Mouse (Mus musculus): Measurements from ENCODE around the gene Slc10a4.
"Not testable (repeated sequence)": the region's sequence is repeated elsewhere in the genome, so short reads cannot be mapped to it uniquely, and the experiment has no call there.

The Slc10a4 gene

DNA sequence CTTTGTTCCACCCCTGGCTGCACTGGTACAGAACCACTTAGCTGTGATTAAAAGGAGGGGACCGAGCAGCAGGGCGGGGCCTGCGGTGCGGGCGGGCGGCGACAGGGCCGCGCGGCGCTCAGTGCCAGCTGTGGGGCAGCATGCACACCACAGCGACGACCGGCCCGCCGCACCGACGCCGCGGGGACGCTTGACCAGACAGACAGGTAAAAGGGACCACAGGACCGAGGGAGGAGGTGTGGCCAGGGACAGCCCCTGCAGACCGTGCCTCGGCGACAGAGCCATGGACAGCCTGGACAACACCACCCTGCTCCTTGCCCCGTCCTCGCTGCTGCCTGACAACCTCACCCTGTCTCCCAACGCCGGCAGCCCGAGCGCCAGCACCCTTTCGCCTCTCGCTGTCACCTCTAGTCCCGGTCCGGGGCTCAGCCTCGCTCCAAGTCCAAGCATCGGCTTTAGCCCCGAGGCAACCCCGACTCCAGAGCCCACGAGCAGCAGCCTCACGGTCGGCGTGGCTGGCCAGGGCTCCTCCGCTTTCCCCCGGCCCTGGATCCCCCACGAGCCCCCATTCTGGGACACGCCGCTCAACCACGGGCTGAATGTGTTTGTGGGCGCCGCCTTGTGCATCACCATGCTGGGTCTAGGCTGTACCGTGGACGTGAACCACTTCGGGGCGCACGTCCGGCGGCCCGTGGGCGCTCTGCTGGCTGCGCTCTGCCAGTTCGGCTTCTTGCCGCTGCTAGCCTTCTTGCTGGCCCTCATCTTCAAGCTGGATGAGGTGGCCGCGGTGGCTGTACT, at the start of gene Slc10a4:
Gene Slc10a4, plus strand, starts transcription at position 100 of the 798 bp plus-strand sequence.
- DNase-seq (ENCODE audit: low spot score in 2 of 2): no peak

- no peak for DNase-seq (ENCODE audit: low spot score in 2 of 2)
Observed at GRCm38 (mm10) chr5:72957281-72957680, 49.4 kb upstream of the Slc10a4 start.

DNA sequence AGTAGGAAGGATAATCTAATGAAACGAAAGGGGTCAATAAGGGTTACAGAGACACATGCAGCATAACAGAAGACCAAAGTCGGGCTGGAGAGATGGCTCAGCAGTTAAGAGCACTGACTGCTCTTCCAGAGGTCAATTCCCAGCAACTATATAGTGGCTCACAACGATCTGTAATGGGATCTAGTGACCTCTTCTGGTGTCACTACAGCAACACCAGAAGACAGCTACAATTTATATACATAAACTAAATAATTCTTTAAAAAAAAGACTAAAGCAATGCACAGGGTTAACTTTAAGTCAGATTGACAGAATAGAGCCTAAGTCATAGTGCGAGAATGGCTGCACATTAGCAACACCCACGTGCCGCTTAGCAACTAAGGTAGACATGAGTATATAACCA, 46.6 kb upstream of the Slc10a4 start:
- DNase-seq (ENCODE audit: low spot score in 2 of 2): no peak

- DNase-seq (ENCODE audit: low spot score in 2 of 2): no peak
Observed at GRCm38 (mm10) chr5:72965706-72966105, 41.0 kb upstream of the Slc10a4 start.

DNA sequence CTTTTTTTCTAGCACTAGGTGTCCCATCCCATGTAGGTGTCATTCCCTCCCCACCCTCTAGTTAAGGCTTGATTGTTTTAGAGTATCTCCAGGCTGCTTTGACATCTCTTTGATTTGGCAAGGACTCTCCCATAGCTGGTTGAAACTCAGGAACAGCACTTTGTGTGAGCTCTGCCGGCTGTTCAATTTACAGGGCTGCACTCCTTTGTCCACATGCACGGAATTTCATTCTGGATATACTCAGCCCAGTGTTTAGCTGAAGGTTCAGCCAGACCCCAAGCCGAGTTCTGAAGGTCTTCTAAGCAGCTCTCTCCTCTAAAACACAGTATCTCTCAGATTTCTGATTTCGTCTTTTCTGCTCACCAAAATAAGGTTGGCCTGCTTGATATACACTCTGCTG, 34.2 kb upstream of the Slc10a4 start:
- DNase-seq (ENCODE audit: low spot score in 2 of 2): no peak

DNA sequence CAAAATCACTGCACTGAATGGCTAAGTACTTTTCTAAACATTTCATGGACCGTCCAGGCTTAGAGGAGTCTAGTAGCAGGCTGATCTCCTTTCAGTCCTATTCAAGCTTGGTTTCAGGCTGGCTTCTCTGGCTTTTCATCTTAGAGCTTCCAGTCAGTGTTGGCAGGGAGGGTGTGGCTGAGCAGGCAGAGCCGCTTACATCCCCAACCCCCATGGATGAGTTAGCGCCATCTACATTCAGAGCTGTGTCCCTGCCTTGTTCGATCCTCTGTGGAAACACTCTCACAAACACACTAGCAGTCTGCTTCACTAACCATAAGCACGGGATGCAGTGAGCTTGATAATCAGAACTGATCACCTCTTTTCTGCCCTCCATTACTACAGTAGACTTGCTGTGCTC, 33.7 kb upstream of the Slc10a4 start:
- DNase-seq (ENCODE audit: low spot score in 2 of 2): no peak

GRCm38 (mm10) chr5:72974602-72975001, 32.1 kb upstream of the Slc10a4 start, which contains the start of gene Gm10135:
Gm10135 (minus strand) TSS chr5:72974702.
- no peak for DNase-seq (ENCODE audit: low spot score in 2 of 2)

- DNase-seq (ENCODE audit: low spot score in 2 of 2): no peak
Observed at GRCm38 (mm10) chr5:72975996-72976395, 30.7 kb upstream of the Slc10a4 start.

DNA sequence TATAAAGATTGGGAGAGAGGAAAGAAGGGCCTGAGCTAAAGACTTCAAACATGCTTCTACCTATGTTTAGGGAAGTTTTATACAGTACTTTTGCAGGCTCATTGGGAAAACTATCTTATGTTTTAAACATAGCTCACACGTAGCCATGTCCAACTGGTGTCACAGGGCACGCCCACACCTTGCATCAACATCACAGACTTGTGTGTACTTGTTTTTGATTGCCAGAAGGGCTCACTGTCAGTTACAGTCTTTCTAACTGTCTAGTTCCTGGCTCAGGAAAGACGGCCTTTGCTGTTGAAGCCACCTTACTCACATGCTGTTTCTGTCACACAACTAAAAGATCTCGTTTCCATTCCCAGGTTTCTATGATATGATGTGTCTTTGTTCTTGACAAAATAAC, 30.1 kb upstream of the Slc10a4 start:
- no peak for DNase-seq (ENCODE audit: low spot score in 2 of 2)

GRCm38 (mm10) chr5:72984091-72984490, 22.6 kb upstream of the Slc10a4 start:
- DNase-seq (ENCODE audit: low spot score in 2 of 2): no peak

- DNase-seq (ENCODE audit: low spot score in 2 of 2): no peak
Observed at GRCm38 (mm10) chr5:72987786-72988185, 18.9 kb upstream of the Slc10a4 start.

GRCm38 (mm10) chr5:72989756-72990155, 16.9 kb upstream of the Slc10a4 start:
- DNase-seq (ENCODE audit: low spot score in 2 of 2): no peak

DNA sequence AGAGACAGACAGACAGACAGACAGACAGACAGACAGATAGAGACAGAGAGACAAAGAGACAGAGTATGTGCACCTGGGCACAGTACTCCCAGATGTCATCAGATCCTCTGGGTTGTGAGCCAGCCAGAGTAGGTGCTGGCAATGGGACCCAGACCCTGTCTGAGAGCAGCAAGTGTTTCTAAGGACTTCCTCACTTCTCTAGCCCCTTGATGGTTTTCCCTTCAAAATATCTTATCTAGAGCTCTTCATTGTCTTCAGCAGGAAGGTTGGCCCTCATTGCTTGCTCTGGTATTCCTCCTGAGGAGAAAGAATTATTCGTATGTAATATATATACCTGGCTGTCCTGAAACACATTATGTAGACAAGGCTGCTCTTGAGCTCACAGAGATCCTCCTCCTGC, 14.2 kb upstream of the Slc10a4 start:
- DNase-seq (ENCODE audit: low spot score in 2 of 2): no peak

- no peak for DNase-seq (ENCODE audit: low spot score in 2 of 2)
Observed at GRCm38 (mm10) chr5:72994424-72994823, 12.3 kb upstream of the Slc10a4 start.

GRCm38 (mm10) chr5:72994928-72995327, 11.8 kb upstream of the Slc10a4 start:
- DNase-seq (ENCODE audit: low spot score in 2 of 2): no peak

GRCm38 (mm10) chr5:72995379-72995778, 11.3 kb upstream of the Slc10a4 start:
- no peak for DNase-seq (ENCODE audit: low spot score in 2 of 2)

- DNase-seq (ENCODE audit: low spot score in 2 of 2): not testable (repeated sequence)
Observed at GRCm38 (mm10) chr5:72998546-72998945, 8.1 kb upstream of the Slc10a4 start.

DNA sequence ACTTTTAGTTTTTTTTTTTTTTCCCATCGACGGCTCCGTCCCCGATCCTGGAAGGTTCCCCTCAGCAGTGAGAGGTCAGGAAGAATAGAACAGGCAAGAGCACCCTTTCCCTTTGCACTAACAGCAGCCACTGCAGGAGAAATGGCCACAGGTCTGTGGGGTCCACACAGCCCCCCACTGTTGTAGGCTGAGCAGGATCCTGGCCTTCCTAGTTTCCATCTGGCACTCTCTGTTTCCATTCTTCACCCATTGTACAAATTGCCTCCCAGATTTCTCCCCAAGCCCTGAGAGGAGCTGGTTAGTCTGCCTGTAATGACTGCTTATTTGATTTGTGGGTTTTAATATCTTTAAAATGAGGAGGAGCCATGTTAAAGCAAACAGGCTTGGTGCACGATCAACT, 2.6 kb upstream of the Slc10a4 start:
- DNase-seq (ENCODE audit: low spot score in 2 of 2): no peak

DNA sequence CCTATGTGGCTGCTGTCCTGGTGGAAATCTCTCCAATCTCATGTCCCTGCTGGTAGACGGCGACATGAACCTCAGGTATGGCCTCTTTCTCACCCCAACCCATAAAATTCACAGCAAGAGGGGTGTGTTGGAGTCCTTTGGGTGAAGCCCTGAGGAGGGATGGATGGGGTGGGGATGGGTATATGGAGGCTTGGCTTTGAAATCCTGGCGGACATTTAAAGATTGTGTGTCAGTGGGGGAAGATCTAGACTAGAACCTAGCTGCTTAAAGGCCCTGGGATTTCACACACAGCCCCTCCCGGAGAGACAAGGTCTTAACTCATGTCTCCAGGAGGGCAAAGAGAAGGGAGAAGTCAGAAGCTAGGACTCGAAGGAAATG, 888 bp downstream of the Slc10a4 start:
- DNase-seq (ENCODE audit: low spot score in 2 of 2): no peak

DNA sequence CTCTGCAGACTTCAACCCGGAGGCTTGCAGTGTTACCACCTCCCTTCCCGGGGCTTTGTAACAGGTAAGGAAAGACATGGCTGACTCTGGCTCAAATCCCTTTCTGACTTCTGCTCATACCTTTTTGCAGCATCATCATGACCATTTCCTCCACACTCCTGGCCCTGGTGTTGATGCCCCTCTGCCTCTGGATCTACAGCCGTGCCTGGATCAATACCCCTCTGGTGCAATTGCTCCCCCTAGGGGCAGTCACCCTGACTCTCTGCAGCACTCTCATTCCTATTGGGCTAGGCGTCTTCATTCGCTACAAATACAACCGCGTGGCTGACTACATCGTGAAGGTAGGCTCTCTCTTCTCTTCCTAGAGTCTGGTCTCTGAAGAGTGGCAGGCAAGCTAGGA, 1.5 kb downstream of the Slc10a4 start:
- DNase-seq (ENCODE audit: low spot score in 2 of 2): not testable (repeated sequence)

DNA sequence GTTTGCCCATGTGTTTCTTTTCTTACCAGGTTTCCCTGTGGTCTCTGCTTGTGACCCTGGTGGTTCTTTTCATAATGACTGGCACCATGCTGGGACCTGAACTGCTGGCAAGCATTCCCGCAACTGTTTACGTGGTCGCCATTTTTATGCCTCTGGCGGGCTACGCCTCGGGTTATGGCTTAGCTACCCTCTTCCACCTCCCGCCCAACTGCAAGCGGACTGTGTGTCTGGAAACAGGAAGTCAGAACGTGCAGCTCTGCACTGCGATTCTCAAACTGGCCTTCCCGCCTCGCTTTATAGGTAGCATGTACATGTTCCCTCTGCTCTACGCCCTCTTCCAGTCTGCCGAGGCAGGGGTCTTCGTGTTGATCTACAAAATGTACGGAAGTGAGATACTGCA, 5.1 kb downstream of the Slc10a4 start:
- not testable (repeated sequence) for DNase-seq (ENCODE audit: low spot score in 2 of 2)

DNA sequence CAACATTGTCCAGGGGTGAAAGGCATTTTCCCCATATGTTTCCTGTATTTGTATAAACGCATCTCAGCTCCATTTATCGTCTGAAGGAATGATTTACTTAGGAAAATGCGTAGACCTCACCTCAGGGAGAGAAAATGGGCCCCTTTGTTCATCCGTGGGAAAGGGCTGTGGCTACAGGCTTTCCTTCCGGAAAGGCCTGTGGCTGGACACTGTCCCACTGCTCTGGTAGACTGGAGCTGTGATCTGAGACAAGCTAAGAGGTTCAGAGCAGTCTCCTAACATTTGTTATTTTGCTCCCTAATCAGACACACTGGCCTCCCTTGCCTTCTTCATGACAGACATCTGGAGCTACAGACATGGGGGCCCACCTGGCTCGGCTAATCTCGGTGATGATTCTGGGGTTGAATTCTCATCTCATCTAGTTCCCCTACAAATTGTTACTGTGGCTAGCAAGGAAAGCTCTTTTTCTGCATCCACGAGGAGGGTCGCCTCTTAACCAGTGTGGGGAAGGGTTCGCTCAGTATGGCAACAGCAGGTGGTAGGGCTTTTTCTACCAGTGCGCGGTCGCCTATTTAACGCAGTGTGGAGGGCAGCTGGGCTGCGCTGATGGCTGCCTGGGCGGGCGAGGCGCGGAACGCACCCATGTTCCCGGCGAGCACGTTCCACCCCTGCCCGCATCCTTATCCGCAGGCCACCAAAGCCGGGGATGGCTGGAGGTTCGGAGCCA, 6.4 kb downstream of the Slc10a4 start:
- DNase-seq (ENCODE audit: low spot score in 2 of 2): not testable (repeated sequence)
